Mouse (Mus musculus) inflammation-experienced regulatory T-cells (primary cell): Measurements from ENCODE around the gene Sema3b. TPM values are rescaled to one million over a fixed set of nuclear protein-coding genes. Genes with fewer than 3 reads are reported as not detected.

ENCODE experiments used
- polyA plus RNA-seq, 2 experiments: library from polyadenylated mRNA; unstranded; fragments of 100-300 nt; shearing (Covaris generic); gene quantifications; one replicate each; pipeline ENCODE4 v1.2.1; 2017

Sema3b gene
- polyA plus RNA-seq, result not detected

GRCm38 (mm10) chr9:107608741-107609432 is at the start of gene Sema3b:
Gene Sema3b, minus strand, starts transcription at chr9:107609229.

GRCm38 (mm10) chr9:107635279-107636028 is 26.4 kb upstream of the Sema3b start, which contains the start of gene Gnai2:
Gene Gnai2, minus strand, starts transcription at chr9:107635367.

GRCm38 (mm10) chr9:107586974-107587832 is 21.8 kb downstream of the Sema3b start, which contains the start of gene Ifrd2:
Gene Ifrd2, plus strand, starts transcription at chr9:107587642.

GRCm38 (mm10) chr9:107580501-107581317 is 28.3 kb downstream of the Sema3b start, which contains the start of gene Hyal3:
Gene Hyal3, plus strand, starts transcription at chr9:107580818.

GRCm38 (mm10) chr9:107578587-107578986 is 30.4 kb downstream of the Sema3b start, which contains the start of gene Naa80:
Gene Naa80, plus strand, starts transcription at chr9:107578887.

GRCm38 (mm10) chr9:107576357-107577107 is 32.5 kb downstream of the Sema3b start, which contains the start of gene Hyal1:
Gene Hyal1, plus strand, starts transcription at chr9:107576927.

GRCm38 (mm10) chr9:107567702-107568319 is 41.2 kb downstream of the Sema3b start, which contains the start of gene Hyal2:
Gene Hyal2, plus strand, starts transcription at chr9:107567945.

GRCm38 (mm10) chr9:107563029-107563581 is 45.9 kb downstream of the Sema3b start, which contains the start of gene Tusc2:
Gene Tusc2, plus strand, starts transcription at chr9:107563255.

GRCm38 (mm10) chr9:107551117-107551889 is 57.7 kb downstream of the Sema3b start, which contains the start of gene Rassf1:
Gene Rassf1, plus strand, starts transcription at chr9:107551555.

Other genes starting within 250 kb of the Sema3b start
- under 1 TPM; 0.24 to 0.78 TPM for gene Cacna2d2, start 209.6 kb downstream of the Sema3b start, polyA plus RNA-seq
- 10 to 100 TPM; 46.5 to 59.2 TPM for gene Tmem115, start 75.3 kb downstream of the Sema3b start, polyA plus RNA-seq
- 10 to 100 TPM; 58.8 to 71.0 TPM for gene Cyb561d2, start 67.0 kb downstream of the Sema3b start, polyA plus RNA-seq
- 10 to 100 TPM; 62.5 to 79.4 TPM for gene Nprl2, start 67.0 kb downstream of the Sema3b start, polyA plus RNA-seq
- gene Zmynd10, start 61.9 kb downstream of the Sema3b start, polyA plus RNA-seq, result 1 to 10 TPM; 2.1 to 5.8 TPM
- 10 to 100 TPM; 75.1 to 81.3 TPM for gene Rassf1, start 57.7 kb downstream of the Sema3b start, polyA plus RNA-seq
- 10 to 100 TPM; 50.9 to 54.5 TPM for gene Tusc2, start 46.0 kb downstream of the Sema3b start, polyA plus RNA-seq
- gene Hyal2, start 41.3 kb downstream of the Sema3b start, polyA plus RNA-seq, result 10 to 100 TPM in 1 of 2 experiments, 1 to 10 TPM in 1; 8.8 to 13.5 TPM
- 10 to 100 TPM in 1 of 2 experiments, 1 to 10 TPM in 1; 5.5 to 11.3 TPM for gene Hyal1, start 32.3 kb downstream of the Sema3b start, polyA plus RNA-seq
- gene Naa80, start 30.3 kb downstream of the Sema3b start, polyA plus RNA-seq, result 10 to 100 TPM; 12.4 to 18.6 TPM
- gene Hyal3, start 28.4 kb downstream of the Sema3b start, polyA plus RNA-seq, result 1 to 10 TPM in 1 of 2 experiments, under 1 TPM in 1; 0.40 to 1.3 TPM
- gene Ifrd2, start 21.6 kb downstream of the Sema3b start, polyA plus RNA-seq, result 10 to 100 TPM; 17.5 to 36.3 TPM
- 100 to 1,000 TPM; 723 to 774 TPM for gene Gnai2, start 26.1 kb upstream of the Sema3b start, polyA plus RNA-seq
- gene Slc38a3, start 60.3 kb upstream of the Sema3b start, polyA plus RNA-seq, result under 1 TPM in 1 of 2 experiments, not detected in 1; 0.98 TPM
- gene Gnat1, start 70.5 kb upstream of the Sema3b start, polyA plus RNA-seq, result 1 to 10 TPM in 1 of 2 experiments, under 1 TPM in 1; 0.29 to 2.2 TPM
- gene Sema3f, start 101.2 kb upstream of the Sema3b start, polyA plus RNA-seq, result under 1 TPM; 0.12 TPM
- gene Rbm5, start 161.8 kb upstream of the Sema3b start, polyA plus RNA-seq, result 100 to 1,000 TPM; 287 to 306 TPM